Mouse (Mus musculus) embryonic facial prominence, embryonic 13.5 days (tissue): ENCODE measurements around the gene Fxyd3. TPM values are rescaled to one million over a fixed set of nuclear protein-coding genes. Genes with fewer than 3 reads are reported as not detected.
A peak's percentile ranks its signal among the peaks of the same experiment; 100 is the strongest.

Experiments
- ATAC-seq: fragments of 200-750 bp; cut with Nextera tagmentation; 2 replicates; pipeline ENCODE4 v1.8.0; 2017; ENCODE audit warnings: low read depth; ENCODE audit not compliant: insufficient number of reproducible peaks, insufficient read depth, low FRiP score, low TSS enrichment
- H3K27ac ChIP-seq: fragments of 300-500 bp; sonication (generic); 2 replicates; pipeline ENCODE4 v1.5.1; 2015; ENCODE audit warnings: moderate library complexity, mild to moderate bottlenecking, inconsistent platforms
- H3K27me3 ChIP-seq: fragments of 300-500 bp; sonication (generic); 2 replicates; pipeline ENCODE4 v1.6.1; 2015; ENCODE audit warnings: mild to moderate bottlenecking, inconsistent platforms
- H3K36me3 ChIP-seq: fragments of 300-500 bp; sonication (generic); 2 replicates; pipeline ENCODE4 v1.6.1; 2015; ENCODE audit warnings: mild to moderate bottlenecking, inconsistent platforms
- H3K4me1 ChIP-seq: fragments of 300-500 bp; sonication (generic); 2 replicates; pipeline ENCODE4 v1.6.1; 2015; ENCODE audit warnings: inconsistent platforms
- H3K4me2 ChIP-seq: fragments of 300-500 bp; sonication (generic); 2 replicates; pipeline ENCODE4 v1.6.1; 2015; ENCODE audit warnings: moderate library complexity, mild to moderate bottlenecking, inconsistent platforms
- H3K4me3 ChIP-seq: fragments of 300-500 bp; sonication (generic); 2 replicates; pipeline ENCODE4 v1.5.1; 2015; ENCODE audit warnings: mild to moderate bottlenecking, inconsistent platforms
- H3K9ac ChIP-seq: fragments of 300-500 bp; sonication (generic); 2 replicates; pipeline ENCODE4 v1.6.1; 2015; ENCODE audit warnings: mild to moderate bottlenecking, inconsistent platforms
- H3K9me3 ChIP-seq: fragments of 300-500 bp; sonication (generic); 2 replicates; pipeline ENCODE4 v1.6.1; 2016; ENCODE audit warnings: inconsistent platforms
- WGBS: fragments of 180-500 bp; shearing (Covaris S2); methylation state at CpG from one replicate; pipeline ENCODE4 v1.1.7; 2015; ENCODE audit warnings: mixed read lengths; 5-methylcytosine and 5-hydroxymethylcytosine counted together
- polyA plus RNA-seq: library from polyadenylated mRNA; unstranded; fragments of >200 nt; fragmentation: Nextera tagmentation; extraction: Ambion mirVana; gene quantifications from 2 replicates; pipeline ENCODE4 v1.2.1, GENCODE M21; 2015

Gene Fxyd3
- polyA plus RNA-seq, 1 experiment from 2014 or later, result 55.9 TPM

GRCm38 (mm10) chr7:31098697-31099611 lies 22.4 kb upstream of the Fxyd3 start:
- no peak overlapping the region for H3K9ac ChIP-seq
- peak overlapping the region; percentile 55; the same call in 1 of the 2 replicates for H3K27ac ChIP-seq
- no peak for ATAC-seq
- no peak overlapping the region for H3K4me3 ChIP-seq
- H3K27me3 ChIP-seq, result no peaks in the 10 kb centered on the region
- 0 out of 2 replicates have a peak, but pooled peaks cover 4% of the 10 kb centered on the region for H3K4me1 ChIP-seq
- no peaks in the 10 kb centered on the region for H3K36me3 ChIP-seq
- no peak overlapping the region for H3K4me2 ChIP-seq
- no peaks in the 10 kb centered on the region for H3K9me3 ChIP-seq
- WGBS, result 76% methylated on average over 22 of the region's 22 CpGs

GRCm38 (mm10) chr7:31097583-31098248 lies 21.2 kb upstream of the Fxyd3 start:
- H3K4me1 ChIP-seq, result 0 out of 2 replicates have a peak, but pooled peaks cover 4% of the 10 kb centered on the region
- no peak overlapping the region for H3K27ac ChIP-seq
- H3K36me3 ChIP-seq, result no peaks in the 10 kb centered on the region
- peak overlapping the region; percentile 20 for H3K4me3 ChIP-seq
- ATAC-seq, result peak; percentile 90
- H3K4me2 ChIP-seq, result peak overlapping the region; percentile 54
- H3K9ac ChIP-seq, result no peak overlapping the region
- H3K9me3 ChIP-seq, result no peaks in the 10 kb centered on the region
- no peaks in the 10 kb centered on the region for H3K27me3 ChIP-seq
- WGBS, result 37% methylated on average over 17 of the region's 20 CpGs

- H3K9me3 ChIP-seq, result no peaks in the 10 kb centered on the region
- 0 out of 2 replicates have a peak, but pooled peaks cover 4% of the 10 kb centered on the region for H3K4me1 ChIP-seq
- no peak overlapping the region for H3K9ac ChIP-seq
- no peaks in the 10 kb centered on the region for H3K27me3 ChIP-seq
- 59% methylated on average over 9 of the region's 9 CpGs for WGBS
- H3K4me3 ChIP-seq, result no peak overlapping the region
- no peak for ATAC-seq
- H3K36me3 ChIP-seq, result no peaks in the 10 kb centered on the region
- no peak overlapping the region for H3K4me2 ChIP-seq
- 0 out of 2 replicates have a peak overlapping the region, but pooled peaks have one; percentile 0 for H3K27ac ChIP-seq
These were observed 20.5 kb upstream of the Fxyd3 start for GRCm38 (mm10) chr7:31096892-31097564.

- 23% methylated on average over 12 of the region's 12 CpGs for WGBS
- H3K9me3 ChIP-seq, result no peaks in the 10 kb centered on the region
- H3K27ac ChIP-seq, result no peak overlapping the region
- no peaks in the 10 kb centered on the region for H3K36me3 ChIP-seq
- no peak overlapping the region for H3K4me3 ChIP-seq
- no peaks in the 10 kb centered on the region for H3K27me3 ChIP-seq
- no peak overlapping the region for H3K9ac ChIP-seq
- 0 out of 2 replicates have a peak, but pooled peaks cover 4% of the 10 kb centered on the region for H3K4me1 ChIP-seq
- ATAC-seq, result no peak
- H3K4me2 ChIP-seq, result no peak overlapping the region
These were observed 18.4 kb upstream of the Fxyd3 start for GRCm38 (mm10) chr7:31094774-31095501.

GRCm38 (mm10) chr7:31089721-31090120 lies 13.2 kb upstream of the Fxyd3 start:
- ATAC-seq, result no peak
- Histone ChIP-seq H3K4me2 (no peak overlapping the region), H3K4me3 (no peak overlapping the region), H3K27me3 (no peaks in the 10 kb centered on the region), H3K4me1 (peaks cover 9% of the 10 kb centered on the region), H3K9me3 (no peaks in the 10 kb centered on the region), H3K36me3 (no peaks in the 10 kb centered on the region), H3K27ac (no peak overlapping the region), H3K9ac (no peak overlapping the region)
- 86% methylated on average over 2 of the region's 2 CpGs for WGBS

GRCm38 (mm10) chr7:31088206-31088605 lies 11.7 kb upstream of the Fxyd3 start:
- no peak overlapping the region for H3K4me2 ChIP-seq
- H3K4me1 ChIP-seq, result peaks cover 23% of the 10 kb centered on the region
- WGBS, result 75% methylated on average over 3 of the region's 3 CpGs
- H3K27ac ChIP-seq, result no peak overlapping the region
- no peak overlapping the region for H3K4me3 ChIP-seq
- no peaks in the 10 kb centered on the region for H3K9me3 ChIP-seq
- no peak overlapping the region for H3K9ac ChIP-seq
- no peaks in the 10 kb centered on the region for H3K36me3 ChIP-seq
- ATAC-seq, result no peak
- no peaks in the 10 kb centered on the region for H3K27me3 ChIP-seq

- no peak overlapping the region for H3K4me3 ChIP-seq
- H3K27me3 ChIP-seq, result no peaks in the 10 kb centered on the region
- WGBS, result 50% methylated on average over 2 of the region's 2 CpGs
- no peak overlapping the region for H3K9ac ChIP-seq
- no peaks in the 10 kb centered on the region for H3K9me3 ChIP-seq
- H3K36me3 ChIP-seq, result no peaks in the 10 kb centered on the region
- peaks cover 29% of the 10 kb centered on the region for H3K4me1 ChIP-seq
- H3K4me2 ChIP-seq, result no peak overlapping the region
- no peak overlapping the region for H3K27ac ChIP-seq
- no peak for ATAC-seq
These were observed 10.8 kb upstream of the Fxyd3 start for GRCm38 (mm10) chr7:31087262-31087661.

GRCm38 (mm10) chr7:31086175-31086755 lies 9.8 kb upstream of the Fxyd3 start:
- 91% methylated on average over 9 of the region's 9 CpGs for WGBS
- H3K4me1 ChIP-seq, result peaks cover 29% of the 10 kb centered on the region
- H3K9me3 ChIP-seq, result no peaks in the 10 kb centered on the region
- no peak overlapping the region for H3K9ac ChIP-seq
- H3K27me3 ChIP-seq, result no peaks in the 10 kb centered on the region
- H3K4me3 ChIP-seq, result no peak overlapping the region
- no peak overlapping the region for H3K4me2 ChIP-seq
- H3K27ac ChIP-seq, result 0 out of 2 replicates have a peak overlapping the region, but pooled peaks have one; percentile 80
- H3K36me3 ChIP-seq, result no peaks in the 10 kb centered on the region
- ATAC-seq, result no peak

GRCm38 (mm10) chr7:31085171-31085570 lies 8.7 kb upstream of the Fxyd3 start:
- H3K9ac ChIP-seq, result no peak overlapping the region
- peak; percentile 54; the same call in 1 of the 2 replicates for ATAC-seq
- 13% methylated on average over 3 of the region's 3 CpGs for WGBS
- peaks cover 29% of the 10 kb centered on the region for H3K4me1 ChIP-seq
- no peak overlapping the region for H3K4me3 ChIP-seq
- no peaks in the 10 kb centered on the region for H3K36me3 ChIP-seq
- no peak overlapping the region for H3K4me2 ChIP-seq
- peak overlapping the region; percentile 80 for H3K27ac ChIP-seq
- H3K9me3 ChIP-seq, result no peaks in the 10 kb centered on the region
- no peaks in the 10 kb centered on the region for H3K27me3 ChIP-seq

- H3K4me1 ChIP-seq, result peaks cover 29% of the 10 kb centered on the region
- no peak overlapping the region for H3K4me3 ChIP-seq
- H3K4me2 ChIP-seq, result peak overlapping the region; percentile 32; the same call in 1 of the 2 replicates
- no peaks in the 10 kb centered on the region for H3K36me3 ChIP-seq
- ATAC-seq, result no peak
- no peaks in the 10 kb centered on the region for H3K9me3 ChIP-seq
- no peaks in the 10 kb centered on the region for H3K27me3 ChIP-seq
- H3K9ac ChIP-seq, result no peak overlapping the region
- WGBS, result 32% methylated on average over 9 of the region's 9 CpGs
- peak overlapping the region; percentile 80 for H3K27ac ChIP-seq
These were observed 7.6 kb upstream of the Fxyd3 start for GRCm38 (mm10) chr7:31084140-31084539.
